Comparison of ENCODE assay signal across 23 mouse cellular contexts in genomic region chr8:115948036-115948435, GRCm38 (mm10).
DNase-seq lines count a peak whose midpoint lies in the region; ATAC-seq and TF ChIP-seq lines count a peak whose summit lies in the region.
"Had no signal": no experiment of that assay in that cellular context is flagged by ENCODE, and none has a peak within 500 bp of the region (broad histone marks: within the 10 kb centered on the region; RNA-seq: fewer than 3 reads in every experiment).

No protein-coding gene starts in this region.

- no peak overlapping the region for H3K4me3 ChIP-seq in layer of hippocampus, adult 2 months
- H3K4me3 ChIP-seq: embryonic facial prominence, embryonic 10.5 days; embryonic facial prominence, embryonic 15.5 days; forebrain, embryonic 13.5 days had no signal

- TF ChIP-seq CTCF in layer of hippocampus, adult 2 months (conservative IDR thresholded peaks at IDR 0.05) = 0 out of 2 replicates have a peak, but pooled peaks have one; percentile 9

- peak; percentile 83 for ATAC-seq in granulocyte monocyte progenitor cell, adult 5-6 weeks (replicated peaks; ENCODE audit: poor library complexity, severe bottlenecking)
- peak; percentile 63 for ATAC-seq in megakaryocyte progenitor cell, adult 5-6 weeks (replicated peaks; ENCODE audit: poor library complexity)
- ATAC-seq: forebrain, embryonic 13.5 days; intestine, postnatal 0 days had no signal

- no peak overlapping the region for H3K27ac ChIP-seq in layer of hippocampus, adult 2 months
- H3K27ac ChIP-seq: embryonic facial prominence, embryonic 10.5 days; embryonic facial prominence, embryonic 15.5 days; forebrain, embryonic 13.5 days; hindbrain, embryonic 14.5 days had no signal

- no peak for DNase-seq in layer of hippocampus, adult 2 months (ENCODE audit: low spot score in 2 of 2)
- no peak for DNase-seq in layer of hippocampus, postnatal 25 days (ENCODE audit: extremely low spot score in 1 of 2, low spot score in 1 of 2)
- peak; percentile 12 for DNase-seq in NIH3T3 (ENCODE audit: low read depth)
- no peak for DNase-seq in T-cell, adult 2 months (ENCODE audit: low spot score)
- DNase-seq in cerebellum, adult 9-11 months = no peak
- DNase-seq: adrenal gland, postnatal 25 days; B cell, adult 2 months; cerebellum, adult 11-12 months; cerebellum, postnatal 10 days; heart, postnatal 4 days; kidney, adult 9 months; kidney, postnatal 10 days; layer of hippocampus, adult 9-11 months; liver; midbrain, embryonic 14.5 days; thymus, postnatal 25 days had no signal
